Mouse (Mus musculus) embryo, embryonic 11.5 days (tissue): ENCODE measurements around the gene Fbxl18.

Experiments used
- DNase-seq: peaks from one replicate; pipeline ENCODE4 v3.0.0-alpha.2; 2012; ENCODE audit warnings: low read depth, low spot score

The Fbxl18 gene

DNA sequence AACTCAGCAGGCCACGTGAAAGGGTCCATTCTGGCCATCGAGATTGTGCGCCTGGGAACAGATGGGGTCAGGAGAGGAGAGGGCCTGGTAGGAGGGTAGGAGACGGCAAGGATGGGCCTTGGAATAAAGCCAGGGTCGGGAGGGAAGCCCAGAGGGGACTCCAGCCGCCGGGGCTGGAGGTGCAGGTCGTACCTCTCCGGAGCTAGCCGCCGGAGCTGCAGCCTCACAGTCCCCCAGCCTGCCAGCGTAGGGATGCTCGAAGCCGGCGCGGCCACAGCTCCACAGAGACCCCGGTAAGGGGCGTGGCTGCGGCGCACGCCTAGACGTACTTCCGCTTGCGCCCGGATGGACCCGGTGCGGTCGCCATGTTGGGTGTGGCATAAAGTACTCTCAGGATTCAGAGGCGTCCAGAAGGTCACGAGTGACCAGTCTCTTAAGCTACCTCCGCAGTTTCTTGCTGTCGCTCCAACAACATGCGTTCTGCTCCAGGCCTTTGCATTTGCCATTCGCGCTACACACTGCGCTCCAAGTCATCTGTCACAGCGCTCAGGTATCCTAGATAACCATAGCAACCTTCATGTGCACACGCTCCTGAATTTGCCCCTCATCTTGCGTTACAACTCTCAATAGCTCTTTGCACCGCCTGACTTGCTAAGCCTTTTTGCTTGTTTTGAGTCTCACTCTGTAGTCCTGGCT, at the start of gene Fbxl18:
Gene Fbxl18, minus strand, starts transcription at position 504 of the 696 bp plus-strand sequence.
- peak; percentile 84 for DNase-seq

DNA sequence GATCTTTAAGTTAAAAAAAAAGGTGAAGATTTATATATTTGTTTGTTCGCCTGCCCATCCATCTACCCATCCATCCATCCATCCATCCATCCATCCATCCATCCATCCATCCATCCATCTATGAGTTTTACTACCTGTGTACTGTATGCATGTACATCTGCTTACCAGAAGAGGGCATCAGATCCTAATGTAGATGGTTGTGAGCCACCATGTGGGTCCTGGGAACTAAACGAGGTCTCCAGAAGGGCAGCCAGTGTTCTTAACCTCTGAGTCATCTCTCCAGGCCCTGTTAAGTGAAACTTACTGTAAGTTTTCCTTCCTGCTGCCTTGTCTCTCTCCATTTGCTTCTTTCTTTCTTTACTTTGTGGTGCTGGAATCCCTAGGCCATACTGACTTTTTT, 45.2 kb upstream of the Fbxl18 start:
- no peak for DNase-seq

DNA sequence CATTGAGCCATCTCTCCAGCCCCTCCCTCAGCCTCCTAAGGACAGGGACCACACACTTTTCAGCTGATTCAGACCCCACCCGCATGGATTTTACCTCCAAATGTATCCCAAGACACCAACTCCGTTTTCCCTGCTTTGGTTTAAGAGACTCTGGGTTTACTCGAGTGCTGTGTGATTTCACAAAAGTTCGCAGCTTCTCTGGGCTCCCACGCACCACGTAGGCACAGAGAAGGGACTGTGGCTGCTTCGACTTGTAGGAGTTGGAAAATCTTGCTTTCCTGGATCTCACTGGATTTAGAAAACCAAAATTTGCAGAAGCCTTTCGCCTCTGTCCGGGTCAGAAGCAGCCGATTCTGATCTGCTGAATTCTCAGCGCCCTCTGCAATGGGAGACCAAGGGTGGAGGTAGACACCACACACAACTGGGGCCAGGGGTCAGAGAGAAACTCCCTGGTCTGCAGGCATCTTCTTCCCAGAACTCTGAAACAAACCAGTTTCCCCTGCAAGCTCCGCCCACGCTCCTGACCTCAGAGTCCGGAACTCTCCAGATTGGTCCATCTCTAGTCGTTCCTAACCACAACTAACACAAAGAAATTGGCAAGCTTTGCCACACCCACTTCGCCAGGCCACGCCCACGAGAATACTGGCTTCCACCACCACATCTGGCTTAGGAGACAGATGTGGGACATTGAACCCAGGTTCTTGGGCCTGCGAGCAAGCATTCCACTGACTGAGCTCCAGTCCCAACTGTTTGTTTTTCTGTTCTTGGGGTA, 42.9 kb upstream of the Fbxl18 start:
- DNase-seq = no peak

- peak; percentile 72 for DNase-seq
Observed at GRCm38 (mm10) chr5:142936336-142936719, 41.1 kb upstream of the Fbxl18 start.

- peak; percentile 63 for DNase-seq
Observed at GRCm38 (mm10) chr5:142935642-142936335, 40.6 kb upstream of the Fbxl18 start.

- DNase-seq = no peak
Observed at GRCm38 (mm10) chr5:142932731-142933130, 37.5 kb upstream of the Fbxl18 start.

DNA sequence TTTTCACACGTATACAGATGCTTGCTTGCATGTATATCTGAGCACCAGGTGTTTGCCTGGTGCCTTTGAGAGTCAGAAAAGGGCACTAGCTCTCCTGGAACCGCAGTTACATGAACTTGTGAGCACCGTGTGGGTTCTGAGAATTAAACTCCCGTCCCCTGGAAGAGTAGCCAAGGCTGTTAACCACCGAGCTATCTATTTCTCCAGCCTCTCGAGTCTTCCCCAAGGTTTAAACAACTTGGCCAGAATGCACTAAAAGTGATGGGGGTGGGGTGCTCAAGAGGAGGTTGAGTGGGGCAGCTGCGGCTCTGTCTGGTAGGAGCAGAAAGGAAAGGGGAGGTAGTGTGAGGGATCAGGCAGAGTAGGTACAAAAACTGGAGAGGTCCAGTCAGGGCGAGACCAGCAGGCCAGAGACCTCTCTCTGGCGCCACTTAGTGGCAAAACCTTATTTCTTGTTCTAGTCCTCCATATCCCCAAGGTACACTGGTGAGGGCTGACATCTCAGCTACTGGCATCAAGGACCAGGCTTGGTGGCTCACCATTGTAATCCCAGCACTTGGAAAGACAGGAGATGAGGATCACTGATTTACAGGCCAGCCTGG, 37.0 kb upstream of the Fbxl18 start:
- DNase-seq = peak; percentile 65

DNA sequence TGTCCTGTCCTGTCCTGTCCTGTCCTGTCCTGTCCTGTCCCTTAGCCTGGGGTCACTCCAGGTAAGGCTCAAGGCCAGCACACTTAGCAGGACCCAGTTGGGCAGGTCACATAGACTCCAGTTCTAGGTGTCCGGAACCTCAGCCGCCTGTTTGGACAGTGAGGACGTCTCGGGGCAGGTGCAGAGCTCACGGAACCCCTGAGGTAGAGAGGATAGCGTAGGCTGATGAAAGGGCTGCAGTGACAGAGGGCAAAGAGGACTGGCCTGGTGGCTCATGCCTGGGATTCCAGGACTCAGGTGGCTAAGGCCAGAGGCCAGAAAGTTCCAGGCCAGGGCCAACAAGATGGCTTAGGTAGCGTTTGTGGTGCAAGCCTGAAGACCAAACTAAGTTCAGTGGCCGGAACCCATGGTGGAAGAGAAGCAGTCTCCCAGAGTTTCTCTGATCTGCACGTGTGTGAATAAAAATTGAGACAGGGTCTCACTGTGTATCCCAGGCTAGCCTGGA, 36.1 kb upstream of the Fbxl18 start:
- DNase-seq = no peak

DNA sequence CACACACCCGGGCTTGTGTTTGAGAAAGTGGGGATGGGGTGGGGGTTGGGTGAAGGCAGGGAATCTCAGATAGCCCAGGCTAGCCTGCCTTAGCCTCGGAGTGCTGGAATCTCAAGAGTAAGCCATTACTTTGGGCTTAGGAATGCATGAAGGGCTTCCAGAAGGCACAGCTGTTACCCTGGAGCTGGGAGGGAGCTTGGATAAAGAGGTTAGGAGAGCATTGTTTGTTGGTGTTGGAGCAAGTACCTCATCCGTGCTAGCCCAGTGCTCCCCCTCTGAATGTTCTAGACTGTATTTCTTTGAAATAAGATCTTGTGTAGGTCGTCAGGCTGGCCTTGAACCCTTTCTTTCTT, 34.2 kb upstream of the Fbxl18 start:
- no peak for DNase-seq

DNA sequence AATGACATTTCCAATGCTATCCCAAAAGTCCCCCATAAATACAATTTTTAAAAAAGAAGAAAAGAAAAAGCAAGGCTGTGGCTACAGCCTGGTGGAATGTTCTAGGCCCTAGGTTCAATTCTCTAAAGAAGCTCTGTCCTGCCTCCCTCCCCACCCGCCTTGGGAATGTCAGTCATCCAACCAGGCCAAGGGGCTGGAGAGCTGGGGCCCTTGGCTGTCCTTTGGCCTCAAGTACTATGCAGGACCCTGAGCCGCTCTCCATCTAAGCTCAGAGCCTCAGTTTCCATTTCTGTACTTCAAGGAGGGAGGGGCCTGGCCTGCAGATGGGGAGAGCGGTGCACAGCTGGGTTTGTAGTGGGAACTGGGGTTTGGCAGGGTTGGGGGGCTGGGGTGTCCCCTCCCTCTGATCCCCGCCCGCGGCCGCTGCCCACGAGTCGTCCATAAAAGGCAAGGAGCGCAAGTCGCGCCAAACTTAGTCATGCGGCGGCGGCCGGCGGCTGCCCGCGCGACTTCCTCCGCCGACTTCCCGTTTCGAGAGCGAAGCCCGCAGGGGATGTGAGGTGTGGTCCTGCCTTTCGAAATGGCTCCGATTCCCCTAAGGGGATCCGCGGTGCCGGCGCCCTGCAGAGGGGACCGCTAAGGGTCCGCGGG, 33.7 kb upstream of the Fbxl18 start:
- DNase-seq = no peak

- no peak for DNase-seq
Observed at GRCm38 (mm10) chr5:142927341-142927930, 32.2 kb upstream of the Fbxl18 start.

DNA sequence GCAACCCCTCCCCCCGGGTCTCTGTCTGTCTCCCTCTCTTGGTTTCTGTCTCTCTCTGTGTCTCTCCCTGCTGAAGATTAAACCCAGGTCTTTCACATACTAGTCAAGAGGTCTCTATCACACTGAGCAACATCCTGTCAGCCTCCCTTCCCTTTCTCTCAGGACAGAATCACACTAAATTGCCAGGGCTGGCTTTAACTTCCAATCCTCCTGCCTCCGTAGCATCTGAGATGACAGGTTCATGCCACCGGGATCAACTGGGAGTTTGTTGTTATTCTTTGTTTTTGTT, 31.7 kb upstream of the Fbxl18 start:
- DNase-seq = no peak

GRCm38 (mm10) chr5:142926204-142926939, 31.2 kb upstream of the Fbxl18 start:
- no peak for DNase-seq

DNA sequence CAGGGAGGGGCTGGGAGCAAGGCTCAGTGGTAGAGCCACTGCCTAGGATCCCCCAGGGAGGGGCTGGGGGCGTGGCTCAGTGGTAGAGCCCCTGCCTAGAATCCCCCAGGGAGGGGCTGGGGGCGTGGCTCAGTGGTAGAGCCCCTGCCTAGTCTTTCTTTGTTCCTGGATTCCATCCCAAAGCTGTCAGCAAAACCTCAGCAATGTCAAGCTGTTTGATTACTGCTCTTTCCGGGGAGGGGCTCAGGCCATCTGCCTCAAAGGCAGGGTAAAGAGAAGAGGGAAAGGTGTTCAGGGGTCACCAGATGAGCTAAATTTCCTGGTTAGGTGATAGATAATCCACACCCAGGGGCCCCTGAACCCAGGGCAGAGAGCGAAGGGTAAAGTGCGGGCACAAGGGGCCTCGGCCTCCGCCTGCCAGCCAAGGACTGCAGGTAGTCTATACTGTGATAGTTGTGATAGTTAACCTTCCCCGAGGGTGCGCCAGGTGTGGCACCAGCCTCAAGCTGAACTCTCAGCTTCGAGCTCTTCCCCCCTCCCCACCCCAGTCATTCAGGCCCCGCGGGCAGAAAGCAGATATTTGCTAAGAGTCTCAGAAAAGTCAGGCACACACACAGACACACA, 29.2 kb upstream of the Fbxl18 start:
- DNase-seq = no peak

DNA sequence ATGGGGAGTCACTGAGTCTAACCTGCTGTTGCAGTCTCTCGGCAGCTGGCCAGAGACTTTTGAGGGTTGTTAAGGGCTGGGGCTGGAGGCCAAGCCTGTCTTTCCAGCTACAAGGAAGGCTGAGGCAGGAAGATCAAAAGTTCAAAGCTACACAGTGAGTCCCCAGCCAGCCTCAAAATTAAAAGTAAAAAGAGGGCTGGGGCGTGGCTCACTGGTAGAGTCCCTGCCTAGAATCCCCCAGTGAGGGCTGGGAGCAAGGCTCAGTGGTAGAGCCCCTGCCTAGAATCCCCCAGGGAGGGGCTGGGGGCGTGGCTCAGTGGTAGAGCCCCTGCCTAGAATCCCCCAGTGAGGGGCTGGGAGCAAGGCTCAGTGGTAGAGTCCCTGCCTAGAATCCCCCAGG, 28.6 kb upstream of the Fbxl18 start:
- no peak for DNase-seq

DNA sequence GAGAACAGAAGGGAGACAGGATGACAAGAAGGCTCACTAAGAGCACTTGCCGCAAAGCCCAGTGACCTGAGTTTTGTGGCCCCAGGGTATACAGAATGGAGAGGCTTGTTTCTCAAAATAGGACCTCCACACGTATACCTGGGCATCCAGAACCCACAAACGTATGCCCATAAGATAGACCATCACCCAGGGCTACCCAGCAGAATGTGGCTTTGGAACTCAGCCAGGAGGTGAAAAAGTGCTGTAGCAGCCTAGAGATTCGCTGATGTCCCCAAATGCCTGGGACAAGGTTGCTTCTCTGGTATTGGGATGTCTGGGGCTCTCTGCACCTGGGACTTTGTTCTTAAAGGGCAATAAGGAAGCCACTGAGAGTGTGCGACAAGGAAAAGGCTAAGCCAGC, 27.0 kb upstream of the Fbxl18 start:
- DNase-seq = no peak

GRCm38 (mm10) chr5:142921074-142921459, 25.8 kb upstream of the Fbxl18 start:
- no peak for DNase-seq

- DNase-seq = no peak
Observed at GRCm38 (mm10) chr5:142920311-142921073, 25.3 kb upstream of the Fbxl18 start.

DNA sequence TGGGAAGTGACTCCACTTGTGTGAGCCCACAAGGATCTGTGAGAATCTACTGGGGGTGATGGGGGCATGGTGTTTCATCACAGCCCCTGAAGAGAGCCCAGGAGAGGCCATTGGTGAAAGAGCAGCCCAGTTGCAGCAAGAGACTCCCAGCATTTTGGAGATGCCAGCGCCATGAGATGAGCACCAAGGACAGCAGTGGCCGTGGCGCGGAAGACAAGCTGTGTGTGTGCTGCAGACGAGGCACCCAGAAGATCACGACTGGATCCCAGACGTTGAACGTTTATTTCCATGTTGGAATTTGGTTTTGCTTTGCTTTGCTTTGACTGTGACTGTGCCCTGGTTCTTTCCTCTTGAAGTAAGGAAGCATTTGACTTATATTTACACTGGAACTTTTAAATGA, 22.2 kb upstream of the Fbxl18 start:
- no peak for DNase-seq

DNA sequence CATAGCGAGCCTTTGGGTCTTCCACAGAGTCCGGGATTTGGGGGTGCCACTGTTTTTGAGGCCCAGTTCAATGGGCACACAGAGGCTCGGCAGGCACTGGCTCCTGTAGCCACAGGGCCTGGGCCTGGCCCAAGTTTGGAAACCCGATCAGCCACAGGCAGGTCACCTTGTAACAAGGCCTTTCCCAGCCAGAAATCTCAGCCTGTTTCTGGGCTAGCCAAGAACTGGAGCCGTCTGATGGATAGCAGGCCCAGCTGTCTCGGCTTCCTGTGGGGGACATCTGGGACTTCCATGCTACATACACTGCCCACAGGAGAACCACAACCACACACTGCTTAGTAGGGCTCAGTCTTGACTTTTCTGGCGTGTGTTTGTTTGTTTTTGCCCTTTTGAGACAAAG, 21.4 kb upstream of the Fbxl18 start:
- no peak for DNase-seq
